Mouse (Mus musculus) E14TG2a.4 (cell line): ENCODE measurements around the gene Sub1.

Experiments used
- CTCF ChIP-seq: conservative IDR thresholded peaks from 2 replicates; pipeline ENCODE4 v1.5.1; 2014; ENCODE audit warnings: low read length
- NANOG ChIP-seq: IDR thresholded peaks from 2 replicates; pipeline ENCODE4 v1.6.1; 2014; ENCODE audit warnings: borderline replicate concordance, low read length, mixed read lengths

DNA sequence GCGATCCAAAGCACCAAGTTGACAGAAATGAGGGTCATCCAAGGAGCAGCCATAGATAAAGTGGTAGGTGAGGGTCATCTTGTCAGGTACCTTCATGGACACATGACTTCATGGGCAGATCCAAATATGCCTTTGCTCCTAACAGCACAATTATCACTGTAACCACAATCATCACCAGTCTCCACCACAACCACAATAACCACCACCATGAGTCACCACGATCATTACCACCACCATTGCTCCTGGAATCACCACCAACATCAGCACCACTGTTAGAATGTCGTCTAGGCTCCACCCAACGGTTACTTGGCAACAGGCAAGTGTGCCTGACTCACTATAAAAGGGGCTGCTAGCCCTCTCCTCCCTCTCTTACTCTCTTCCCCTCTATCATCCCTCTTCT lies 33.4 kb upstream of the Sub1 start:
- TF ChIP-seq CTCF = no peak
- TF ChIP-seq NANOG = no peak
